Mouse (Mus musculus): ENCODE results near the gene Psd. TPM values are rescaled to one million over a fixed set of nuclear protein-coding genes. Genes with fewer than 3 reads are reported as not detected.

Psd gene
- total RNA-seq, 2 experiments from 2014 or later, result 686 to 714 TPM

GRCm38 (mm10) chr19:46339287-46339971, 12.5 kb upstream of the Psd start:
- DNase-seq (ENCODE audit: low spot score in 2 of 2), result peak; percentile 62 to 68

DNA sequence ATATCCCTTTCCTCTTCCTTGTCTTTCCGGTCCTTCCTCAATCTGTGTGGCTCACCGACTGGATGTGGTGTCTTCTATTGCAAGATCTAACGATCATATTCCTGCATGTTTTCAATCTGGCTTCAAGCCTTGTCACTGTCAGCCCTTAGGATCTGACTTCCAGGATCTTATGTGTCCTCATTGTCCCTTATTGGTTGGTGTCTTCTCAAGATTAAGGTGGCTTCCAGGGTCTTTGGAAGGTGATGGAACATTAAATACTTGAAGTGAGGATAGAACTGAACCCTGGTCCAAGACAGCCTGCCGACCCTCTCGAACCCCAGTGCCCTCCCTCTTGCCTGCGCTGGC, 12.0 kb upstream of the Psd start:
- DNase-seq (ENCODE audit: low spot score in 2 of 2), result no peak

DNA sequence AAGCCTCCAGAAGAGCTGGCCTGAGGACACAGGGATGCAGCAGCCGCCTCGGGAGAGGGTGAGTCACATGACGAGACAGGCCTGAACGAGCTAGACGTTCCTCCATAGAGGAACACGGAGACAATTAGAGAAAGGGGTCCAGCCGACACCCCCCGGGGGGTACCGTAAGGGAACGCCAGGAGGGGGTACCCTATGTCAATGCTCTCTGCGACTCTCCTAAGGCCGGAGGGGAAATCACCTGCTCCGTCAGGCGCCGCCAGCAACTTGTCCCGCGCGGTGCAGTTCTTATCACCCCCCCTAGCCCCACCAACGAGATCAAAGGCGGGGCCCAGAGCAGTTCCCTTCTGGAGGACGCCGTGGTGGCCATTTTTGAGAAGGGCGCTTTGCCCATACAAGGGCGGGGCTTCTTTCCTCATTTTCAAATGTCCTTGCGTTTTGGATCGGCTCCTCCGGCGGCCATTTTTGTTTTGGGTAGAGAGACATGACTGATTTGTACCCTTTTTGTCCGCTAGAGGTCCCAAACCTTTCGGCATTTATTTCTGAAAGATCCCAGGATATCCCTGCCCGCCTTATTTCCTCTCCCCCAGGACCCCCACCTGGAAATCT, 11.5 kb upstream of the Psd start, which contains the start of gene Cuedc2:
Cuedc2 (minus strand) TSS at position 372 of the 606 bp plus-strand sequence.
- peak; percentile 99 for DNase-seq (ENCODE audit: low spot score in 2 of 2)

- DNase-seq (ENCODE audit: low spot score in 2 of 2), result no peak
Observed at GRCm38 (mm10) chr19:46337719-46338330, 10.9 kb upstream of the Psd start.

- no peak for DNase-seq (ENCODE audit: low spot score in 2 of 2)
Observed at GRCm38 (mm10) chr19:46333906-46334305, 7.0 kb upstream of the Psd start.

GRCm38 (mm10) chr19:46332721-46333339, 5.9 kb upstream of the Psd start:
- DNase-seq (ENCODE audit: low spot score in 2 of 2), result no peak

GRCm38 (mm10) chr19:46331936-46332335, 5.0 kb upstream of the Psd start:
- no peak for DNase-seq (ENCODE audit: low spot score in 2 of 2)

DNA sequence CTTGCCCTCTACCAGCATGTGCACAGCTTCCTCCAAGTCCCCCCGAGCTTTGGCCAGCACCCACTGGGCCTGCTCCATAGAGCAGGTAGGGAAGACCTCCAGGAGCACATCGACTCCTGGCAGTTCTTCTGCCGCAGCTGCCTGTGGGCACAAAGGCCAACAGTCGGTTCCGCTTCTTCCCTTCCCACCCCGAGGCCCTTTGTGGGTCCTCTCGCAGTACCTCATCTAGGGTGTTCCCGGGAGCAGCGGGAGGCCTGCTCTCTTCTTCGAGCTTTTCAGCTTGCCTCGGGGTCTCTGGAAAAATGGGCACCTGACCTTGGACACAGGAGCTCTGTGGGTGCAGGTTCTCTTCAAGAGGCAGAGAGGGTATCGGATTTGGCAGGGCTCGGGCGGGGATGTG, 4.4 kb upstream of the Psd start:
- DNase-seq (ENCODE audit: low spot score in 2 of 2), result no peak

DNA sequence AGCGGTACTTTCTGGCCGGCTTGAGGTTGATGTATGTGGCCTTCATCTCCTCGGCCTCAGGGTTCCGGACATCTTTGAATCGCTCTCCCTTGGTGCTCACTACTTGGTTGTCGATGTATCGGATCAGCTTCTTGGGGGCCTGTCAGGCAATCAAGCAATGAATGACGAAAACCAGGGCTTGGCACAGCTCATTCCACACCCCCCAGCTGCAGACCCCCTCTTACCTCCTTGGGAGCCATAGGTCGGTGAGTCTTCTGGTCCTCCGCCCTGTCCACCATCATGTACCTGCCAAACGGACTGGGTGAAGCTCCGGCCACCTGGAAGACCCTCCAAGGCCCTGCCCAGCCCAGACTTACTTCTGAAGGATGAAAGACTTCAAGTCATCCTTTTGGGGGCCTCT, 3.7 kb upstream of the Psd start:
- DNase-seq (ENCODE audit: low spot score in 2 of 2), result no peak

DNA sequence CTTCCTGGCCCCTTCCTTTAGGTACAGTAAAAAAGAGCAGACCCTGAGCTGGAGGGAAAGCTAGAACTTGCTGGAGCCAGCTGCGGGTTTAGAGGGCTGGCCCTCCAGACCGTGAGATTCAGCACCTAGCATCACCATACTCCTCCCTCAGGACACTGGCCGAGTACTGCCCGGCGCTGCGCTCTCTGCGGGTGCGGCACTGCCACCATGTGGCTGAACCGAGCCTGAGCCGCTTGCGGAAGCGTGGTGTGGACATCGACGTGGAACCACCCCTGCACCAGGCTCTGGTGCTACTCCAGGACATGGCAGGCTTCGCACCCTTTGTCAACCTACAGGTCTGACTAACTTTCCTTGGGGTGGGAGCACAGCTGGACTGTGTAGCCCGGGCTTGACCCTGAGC, 3.0 kb upstream of the Psd start:
- peak; percentile 81 to 87 for DNase-seq (ENCODE audit: low spot score in 2 of 2)

GRCm38 (mm10) chr19:46329031-46329641, 2.2 kb upstream of the Psd start:
- no peak for DNase-seq (ENCODE audit: low spot score in 2 of 2)

GRCm38 (mm10) chr19:46328081-46329030, 1.4 kb upstream of the Psd start, which contains the start of gene Fbxl15:
Fbxl15 (plus strand) TSS chr19:46328184.
- peak; percentile 95 to 97 for DNase-seq (ENCODE audit: low spot score in 2 of 2)

GRCm38 (mm10) chr19:46327531-46328064, 642 bp upstream of the Psd start:
- DNase-seq (ENCODE audit: low spot score in 2 of 2), result no peak

DNA sequence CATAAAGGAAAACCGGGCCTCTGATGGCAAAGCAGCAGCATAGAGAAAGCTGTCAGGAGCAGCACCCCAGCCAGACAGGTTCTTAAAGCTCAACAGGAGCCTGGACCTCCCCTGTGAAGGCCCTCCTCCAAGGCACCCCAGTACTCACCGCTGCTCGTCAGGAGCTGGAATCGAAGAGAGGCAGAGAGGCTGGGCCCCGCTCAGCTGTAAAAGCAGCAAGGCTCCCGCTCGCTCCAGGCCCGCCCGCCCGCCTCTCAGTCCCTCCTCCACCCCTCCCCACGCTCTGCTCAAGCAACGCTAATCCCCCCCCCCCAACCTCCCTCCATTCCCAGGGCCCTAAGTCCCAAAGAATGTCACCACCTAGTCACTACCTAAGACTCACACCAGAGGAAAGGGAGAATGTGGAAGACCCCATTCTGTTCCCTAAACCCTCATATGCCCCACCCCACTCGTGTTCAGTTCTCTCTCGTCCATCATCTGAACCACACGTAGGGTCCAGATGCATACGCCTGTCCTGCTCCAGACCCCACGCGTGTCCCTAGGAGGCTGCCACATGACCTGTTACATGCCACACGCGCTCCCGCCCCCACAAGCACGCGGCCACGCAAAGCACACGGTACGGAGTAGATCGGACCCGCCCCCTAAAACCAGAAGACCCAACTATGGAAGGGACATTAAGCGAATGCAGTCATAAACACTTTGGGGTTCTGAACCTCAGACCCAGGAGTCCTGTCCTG, 769 bp downstream of the Psd start:
- DNase-seq (ENCODE audit: low spot score in 2 of 2), result peak in 1 of 2 experiments; percentile 38

- DNase-seq (ENCODE audit: low spot score in 2 of 2), result no peak
Observed at GRCm38 (mm10) chr19:46324918-46325317, 2.0 kb downstream of the Psd start.

DNA sequence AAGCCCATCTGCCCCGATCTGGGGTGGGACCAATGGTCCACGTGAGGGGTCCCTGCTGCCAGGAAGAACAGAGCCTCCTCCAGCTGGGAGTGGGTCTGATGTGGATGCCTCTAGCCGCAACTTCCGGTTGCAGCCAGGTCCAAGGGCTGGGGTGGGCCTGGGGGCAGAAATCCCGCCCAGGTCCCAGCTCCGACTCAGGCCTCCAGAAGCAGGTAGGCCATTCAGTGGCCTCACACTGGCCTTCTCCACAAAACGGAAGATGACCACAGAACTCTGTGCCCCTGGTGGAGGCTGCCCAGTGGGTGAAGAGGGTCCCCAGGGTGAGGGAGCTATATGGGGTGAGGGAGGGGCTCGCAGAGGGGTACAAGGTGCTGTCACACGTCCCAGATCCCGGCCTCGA, 2.6 kb downstream of the Psd start:
- no peak for DNase-seq (ENCODE audit: low spot score in 2 of 2)

GRCm38 (mm10) chr19:46323716-46324115, 3.2 kb downstream of the Psd start:
- DNase-seq (ENCODE audit: low spot score in 2 of 2), result no peak

GRCm38 (mm10) chr19:46322996-46323572, 3.9 kb downstream of the Psd start:
- no peak for DNase-seq (ENCODE audit: low spot score in 2 of 2)

Measured in layer of hippocampus, postnatal 10 days (tissue).